Mouse (Mus musculus) lung, embryonic 14.5 days (tissue): ENCODE results near the gene Tigd3. TPM values are rescaled to one million over a fixed set of nuclear protein-coding genes. Genes with fewer than 3 reads are reported as not detected.

Source experiments
- ATAC-seq: fragments of 200-750 bp; cut with Nextera tagmentation; 2 replicates; pipeline ENCODE4 v1.8.0; 2017; ENCODE audit warnings: mild to moderate bottlenecking, moderate TSS enrichment, moderate library complexity; ENCODE audit not compliant: insufficient read depth
- DNase-seq: peaks from one replicate; pipeline ENCODE4 v3.0.0-alpha.2; 2015
- H3K27ac ChIP-seq: fragments of 300-500 bp; sonication (generic); 2 replicates; pipeline ENCODE4 v1.5.1; 2014; ENCODE audit warnings: low read depth, mild to moderate bottlenecking, moderate library complexity
- H3K27me3 ChIP-seq: fragments of 300-500 bp; sonication (generic); 2 replicates; pipeline ENCODE4 v1.6.1; 2014; ENCODE audit warnings: low read length, control low read depth; ENCODE audit not compliant: insufficient read depth
- H3K36me3 ChIP-seq: fragments of 300-500 bp; sonication (generic); 2 replicates; pipeline ENCODE4 v1.6.1; 2014; ENCODE audit warnings: control low read depth; ENCODE audit not compliant: insufficient read depth
- H3K4me1 ChIP-seq: fragments of 300-500 bp; sonication (generic); 2 replicates; pipeline ENCODE4 v1.6.1; 2014; ENCODE audit warnings: antibody characterized with exemption, control low read depth; ENCODE audit not compliant: insufficient read depth
- H3K4me2 ChIP-seq: fragments of 300-500 bp; sonication (generic); 2 replicates; pipeline ENCODE4 v1.6.1; 2014; ENCODE audit warnings: mild to moderate bottlenecking
- H3K4me3 ChIP-seq: fragments of 300-500 bp; sonication (generic); 2 replicates; pipeline ENCODE4 v1.5.1; 2014; ENCODE audit warnings: low read depth, low read length
- H3K9ac ChIP-seq: fragments of 300-500 bp; sonication (generic); 2 replicates; pipeline ENCODE4 v1.6.1; 2014
- H3K9me3 ChIP-seq: fragments of 300-500 bp; sonication (generic); 2 replicates; pipeline ENCODE4 v1.6.1; 2016; ENCODE audit warnings: low read depth, low read length, control low read depth
- CTCF ChIP-seq: IDR thresholded peaks from 2 replicates; pipeline ENCODE4 v1.5.1; 2016; ENCODE audit warnings: antibody characterized with exemption, low read depth
- WGBS: fragments of 180-500 bp; shearing (Covaris S2); extraction: QIAGEN DNeasy Blood & Tissue Kit; methylation state at CpG from one replicate; pipeline ENCODE4 v1.1.7; 2014; 5-methylcytosine and 5-hydroxymethylcytosine counted together
- polyA plus RNA-seq: library from polyadenylated mRNA; unstranded; fragments of >200 nt; fragmentation: Nextera tagmentation; extraction: Ambion mirVana; gene quantifications from 2 replicates; pipeline ENCODE4 v1.2.1, GENCODE M21; 2014

Tigd3 gene
- polyA plus RNA-seq, 1 experiment from 2014 or later = 3.8 TPM

- no peak for TF ChIP-seq CTCF
- H3K27me3 ChIP-seq = no peaks in the 10 kb centered on the region
- 53% methylated on average over 15 of the region's 15 CpGs for WGBS
- H3K9ac ChIP-seq = peak overlapping the region; percentile 26
- peaks cover 14% of the 10 kb centered on the region for H3K36me3 ChIP-seq
- H3K27ac ChIP-seq = no peak overlapping the region; the same call in 1 of the 2 replicates
- H3K4me2 ChIP-seq = peak overlapping the region; percentile 96
- H3K4me1 ChIP-seq = peaks cover 11% of the 10 kb centered on the region
- H3K4me3 ChIP-seq = peak overlapping the region; percentile 9
- ATAC-seq (no peak), DNase-seq (no peak)
- H3K9me3 ChIP-seq = no peaks in the 10 kb centered on the region
These were observed 28.4 kb upstream of the Tigd3 start for GRCm38 (mm10) chr19:5922119-5922942.

GRCm38 (mm10) chr19:5921715-5922114 is 27.8 kb upstream of the Tigd3 start:
- Histone ChIP-seq H3K27ac (peak overlapping the region; percentile 12; the same call in 1 of the 2 replicates), H3K9ac (peak overlapping the region; percentile 24), H3K4me2 (peak overlapping the region; percentile 96), H3K36me3 (peaks cover 20% of the 10 kb centered on the region), H3K9me3 (no peaks in the 10 kb centered on the region), H3K4me1 (peaks cover 10% of the 10 kb centered on the region; the same call in 1 of the 2 replicates), H3K4me3 (peak overlapping the region; percentile 9), H3K27me3 (no peaks in the 10 kb centered on the region)
- no peak for TF ChIP-seq CTCF
- WGBS = 13% methylated on average over 9 of the region's 9 CpGs
- peak; percentile 64 for DNase-seq
- no peak for ATAC-seq

GRCm38 (mm10) chr19:5913007-5913719 is 19.2 kb upstream of the Tigd3 start, which contains the start of gene Dpf2:
Gene Dpf2 (minus strand): TSS chr19:5913010.
- H3K9ac ChIP-seq = peak within 1 kb of the TSS; percentile 96
- H3K4me3 ChIP-seq = peak within 1 kb of the TSS; percentile 91
- peak within 1 kb of the TSS; percentile 91 for H3K27ac ChIP-seq
- peaks cover 11% of the 10 kb centered on the region; the same call in 1 of the 2 replicates for H3K4me1 ChIP-seq
- H3K9me3 ChIP-seq = no peaks in the 10 kb centered on the region
- 18% methylated on average over 13 of the region's 13 CpGs for WGBS
- DNase-seq (no peak), ATAC-seq (no peak; the same call in 1 of the 2 replicates)
- no peak for TF ChIP-seq CTCF
- no peaks in the 10 kb centered on the region for H3K27me3 ChIP-seq
- H3K4me2 ChIP-seq = peak within 1 kb of the TSS; percentile 85
- peaks cover 24% of the 10 kb centered on the region for H3K36me3 ChIP-seq

GRCm38 (mm10) chr19:5912103-5913006 is 18.4 kb upstream of the Tigd3 start:
- Histone ChIP-seq H3K9ac (peak overlapping the region; percentile 96), H3K9me3 (no peaks in the 10 kb centered on the region), H3K36me3 (peaks cover 19% of the 10 kb centered on the region), H3K27ac (peak overlapping the region; percentile 91), H3K4me3 (peak overlapping the region; percentile 91), H3K4me2 (peak overlapping the region; percentile 85), H3K27me3 (no peaks in the 10 kb centered on the region), H3K4me1 (peaks cover 11% of the 10 kb centered on the region; the same call in 1 of the 2 replicates)
- TF ChIP-seq CTCF = peak; percentile 44; the same call in 1 of the 2 replicates
- DNase-seq = peak; percentile 100
- ATAC-seq = peak; percentile 97
- WGBS = under 1% methylated on average over 59 of the region's 59 CpGs

- Histone ChIP-seq H3K4me3 (peak overlapping the region; percentile 91), H3K36me3 (peaks cover 19% of the 10 kb centered on the region), H3K27ac (peak overlapping the region; percentile 91), H3K4me1 (peaks cover 11% of the 10 kb centered on the region; the same call in 1 of the 2 replicates), H3K9ac (peak overlapping the region; percentile 96), H3K27me3 (no peaks in the 10 kb centered on the region), H3K4me2 (peak overlapping the region; percentile 72), H3K9me3 (no peaks in the 10 kb centered on the region)
- TF ChIP-seq CTCF = no peak
- DNase-seq = no peak
- WGBS = 2% methylated on average over 14 of the region's 14 CpGs
- no peak for ATAC-seq
These were observed 17.6 kb upstream of the Tigd3 start for GRCm38 (mm10) chr19:5911430-5912102.

- no peak for ATAC-seq
- H3K4me2 ChIP-seq = peak overlapping the region; percentile 72
- TF ChIP-seq CTCF = no peak
- DNase-seq = no peak
- no peak overlapping the region for H3K9ac ChIP-seq
- no peak overlapping the region; the same call in 1 of the 2 replicates for H3K4me3 ChIP-seq
- H3K4me1 ChIP-seq = peaks cover 11% of the 10 kb centered on the region; the same call in 1 of the 2 replicates
- peaks cover 24% of the 10 kb centered on the region for H3K36me3 ChIP-seq
- H3K27me3 ChIP-seq = no peaks in the 10 kb centered on the region
- WGBS = 42% methylated on average over 6 of the region's 6 CpGs
- H3K27ac ChIP-seq = no peak overlapping the region
- H3K9me3 ChIP-seq = no peaks in the 10 kb centered on the region
These were observed 16.3 kb upstream of the Tigd3 start for GRCm38 (mm10) chr19:5910221-5910620.
